Mouse (Mus musculus) myocyte (in vitro differentiated cells): ENCODE results near the gene Hist1h1c.

Experiments
- POLR2A ChIP-seq: IDR thresholded peaks from one replicate; pipeline ENCODE4 v1.6.1; 2011; ENCODE audit warnings: low read depth, mild to moderate bottlenecking, control low read depth, moderate library complexity; ENCODE audit not compliant: insufficient read length
- POLR2AphosphoS2 ChIP-seq: IDR thresholded peaks from one replicate; pipeline ENCODE4 v1.6.1; 2011; ENCODE audit warnings: low read depth, control low read depth; ENCODE audit not compliant: insufficient read length

DNA sequence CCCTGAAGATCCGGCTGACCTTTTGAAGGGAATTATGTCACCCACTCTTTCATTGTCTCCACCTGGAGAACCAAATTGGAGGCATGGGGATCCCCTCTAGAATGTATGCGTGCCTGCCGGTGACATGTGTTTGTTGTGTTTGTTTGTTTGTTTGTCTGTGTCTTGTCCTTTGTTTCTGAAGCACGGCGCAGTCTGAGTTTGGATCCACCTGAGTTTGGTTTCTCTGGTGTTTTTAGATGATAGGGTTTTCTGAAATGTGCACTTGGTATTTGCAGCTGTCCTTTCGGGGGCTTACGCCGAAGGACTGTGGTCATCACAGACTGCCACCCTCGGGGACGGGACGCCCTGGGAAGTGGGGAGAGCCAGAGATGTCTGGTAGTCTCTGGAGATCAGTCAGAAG is 21.4 kb upstream of the Hist1h1c start:
- TF ChIP-seq POLR2A (no peak), POLR2AphosphoS2 (no peak)
